Mouse (Mus musculus) liver, embryonic 18 days (tissue): ENCODE measurements around the gene Tmem263. TPM values are rescaled to one million over a fixed set of nuclear protein-coding genes. Genes with fewer than 3 reads are reported as not detected.

Experiments used
- polyA plus RNA-seq: library from polyadenylated mRNA; depleted of rRNA; stranded (reverse); fragments of >200 nt; gene quantifications from 2 replicates; pipeline ENCODE4 v1.2.3, GENCODE M21; 2012; rRNA removed

Gene Tmem263
- polyA plus RNA-seq: 5.8 and 5.9 TPM in 2 replicates

GRCm38 (mm10) chr10:85102247-85103084 lies at the start of gene Tmem263, which contains the start of gene Fhl4:
Tmem263 (plus strand) TSS chr10:85102627.
Fhl4 (minus strand) TSS chr10:85102495.

GRCm38 (mm10) chr10:85127395-85128287 lies 25.2 kb downstream of the Tmem263 start, which contains the start of gene Mterf2:
Mterf2 (minus strand) TSS chr10:85128027.

Other genes starting within 250 kb of the Tmem263 start
- 4.6 and 5.4 TPM in 2 replicates for gene Ric8b, start 185.0 kb upstream of the Tmem263 start, polyA plus RNA-seq
- gene Fhl4, start 132 bp upstream of the Tmem263 start, polyA plus RNA-seq: 0.09 and 0.11 TPM in 2 replicates
- gene Mterf2, start 25.4 kb downstream of the Tmem263 start, polyA plus RNA-seq: 2.1 and 2.4 TPM in 2 replicates
- gene Cry1, start 82.4 kb downstream of the Tmem263 start, polyA plus RNA-seq: 5.7 and 5.8 TPM in 2 replicates